Mouse (Mus musculus) stomach, postnatal 0 days (tissue): ENCODE results near the gene 2310079G19Rik. TPM values are rescaled to one million over a fixed set of nuclear protein-coding genes. Genes with fewer than 3 reads are reported as not detected.

Experiments
- ATAC-seq: fragments of 200-750 bp; cut with Nextera tagmentation; 2 replicates; pipeline ENCODE4 v1.8.0; 2017; ENCODE audit not compliant: low FRiP score, low TSS enrichment
- DNase-seq: peaks from one replicate; pipeline ENCODE4 v3.0.0-alpha.2; 2016; ENCODE audit warnings: low spot score
- H3K27ac ChIP-seq: fragments of 300-500 bp; sonication (generic); replicated peaks from 2 replicates; pipeline ENCODE4 v1.5.1; 2014; ENCODE audit warnings: mild to moderate bottlenecking, control low read depth
- H3K27me3 ChIP-seq: fragments of 300-500 bp; sonication (generic); 2 replicates; pipeline ENCODE4 v1.6.1; 2014; ENCODE audit warnings: low read length; ENCODE audit not compliant: control insufficient read depth, insufficient read depth
- H3K36me3 ChIP-seq: fragments of 300-500 bp; sonication (generic); 2 replicates; pipeline ENCODE4 v1.6.1; 2014; ENCODE audit warnings: low read length, mixed read lengths; ENCODE audit not compliant: control insufficient read depth, insufficient read depth
- H3K4me1 ChIP-seq: fragments of 300-500 bp; sonication (generic); replicated peaks from 2 replicates; pipeline ENCODE4 v1.6.1; 2014; ENCODE audit warnings: antibody characterized with exemption; ENCODE audit not compliant: control insufficient read depth, insufficient read depth
- H3K4me2 ChIP-seq: fragments of 300-500 bp; sonication (generic); replicated peaks from 2 replicates; pipeline ENCODE4 v1.6.1; 2014; ENCODE audit warnings: low read depth, mild to moderate bottlenecking, control low read depth, moderate library complexity
- H3K4me3 ChIP-seq: fragments of 300-500 bp; sonication (generic); 2 replicates; pipeline ENCODE4 v1.5.1; 2014; ENCODE audit warnings: low read depth, low read length, control low read depth
- H3K9ac ChIP-seq: fragments of 300-500 bp; sonication (generic); 2 replicates; pipeline ENCODE4 v1.6.1; 2014; ENCODE audit warnings: mild to moderate bottlenecking, low read length, control low read depth, mixed read lengths
- H3K9me3 ChIP-seq: fragments of 300-500 bp; sonication (generic); 2 replicates; pipeline ENCODE4 v1.6.1; 2016; ENCODE audit warnings: low read length; ENCODE audit not compliant: control insufficient read depth
- CTCF ChIP-seq: IDR thresholded peaks from 2 replicates; pipeline ENCODE4 v1.5.1; 2016; ENCODE audit warnings: antibody characterized with exemption, low read depth, mild to moderate bottlenecking, moderate library complexity
- EP300 ChIP-seq: optimal IDR thresholded peaks from 2 replicates; pipeline ENCODE3; 2016; ENCODE audit warnings: antibody characterized with exemption
- WGBS: fragments of 180-500 bp; shearing (Covaris S2); extraction: QIAGEN DNeasy Blood & Tissue Kit; methylation state at CpG from one replicate; pipeline ENCODE4 v1.1.7; 2014; 5-methylcytosine and 5-hydroxymethylcytosine counted together
- polyA plus RNA-seq: library from polyadenylated mRNA; unstranded; fragments of >200 nt; fragmentation: Nextera tagmentation; extraction: Ambion mirVana; gene quantifications from 2 replicates; pipeline ENCODE4 v1.2.1, GENCODE M21; 2015

The 2310079G19Rik gene
- polyA plus RNA-seq: 0.41 and 0.64 TPM in 2 replicates

GRCm38 (mm10) chr16:88627566-88627965 is at the start of gene 2310079G19Rik:
Gene 2310079G19Rik (minus strand): TSS chr16:88627666.
- DNase-seq: no peak
- Histone ChIP-seq H3K36me3 (no peaks in the 10 kb centered on the region), H3K4me1 (no peaks in the 10 kb centered on the region), H3K4me2 (no peak within 1 kb of the TSS), H3K27ac (no peak within 1 kb of the TSS), H3K9ac (no peak within 1 kb of the TSS), H3K9me3 (no peaks in the 10 kb centered on the region), H3K4me3 (no peak within 1 kb of the TSS), H3K27me3 (no peaks in the 10 kb centered on the region)
- 85% methylated on average over 4 of the region's 4 CpGs for WGBS
- TF ChIP-seq EP300: no peak
- no peak for TF ChIP-seq CTCF
- no peak for ATAC-seq

GRCm38 (mm10) chr16:88671571-88671970 is 44.1 kb upstream of the 2310079G19Rik start, which contains the start of gene Krtap27-1:
Gene Krtap27-1 (minus strand): TSS chr16:88671671.
- TF ChIP-seq EP300 (no peak), CTCF (no peak)
- no peak within 1 kb of the TSS for H3K27ac ChIP-seq
- H3K9ac ChIP-seq: no peak within 1 kb of the TSS
- no peaks in the 10 kb centered on the region for H3K27me3 ChIP-seq
- no peaks in the 10 kb centered on the region for H3K9me3 ChIP-seq
- H3K4me2 ChIP-seq: no peak within 1 kb of the TSS
- no peaks in the 10 kb centered on the region for H3K36me3 ChIP-seq
- WGBS: 83% methylated on average over 4 of the region's 4 CpGs
- ATAC-seq (no peak), DNase-seq (no peak)
- H3K4me3 ChIP-seq: no peak within 1 kb of the TSS
- H3K4me1 ChIP-seq: no peaks in the 10 kb centered on the region

- Histone ChIP-seq H3K4me2 (no peak overlapping the region), H3K27me3 (no peaks in the 10 kb centered on the region), H3K9ac (no peak overlapping the region), H3K4me1 (no peaks in the 10 kb centered on the region), H3K36me3 (no peaks in the 10 kb centered on the region), H3K9me3 (no peaks in the 10 kb centered on the region), H3K27ac (no peak overlapping the region), H3K4me3 (no peak overlapping the region)
- 50% methylated on average over 1 of the region's 1 CpGs for WGBS
- DNase-seq: no peak
- no peak; the same call in 1 of the 2 replicates for ATAC-seq
- TF ChIP-seq EP300 (no peak), CTCF (peak; percentile 70)
These were observed 30.0 kb upstream of the 2310079G19Rik start for GRCm38 (mm10) chr16:88657426-88657825.

GRCm38 (mm10) chr16:88651952-88652351 is 24.5 kb upstream of the 2310079G19Rik start:
- DNase-seq: no peak
- WGBS: 45% methylated on average over 2 of the region's 2 CpGs
- no peak overlapping the region for H3K27ac ChIP-seq
- H3K4me3 ChIP-seq: no peak overlapping the region
- H3K4me2 ChIP-seq: no peak overlapping the region
- no peaks in the 10 kb centered on the region for H3K36me3 ChIP-seq
- H3K4me1 ChIP-seq: no peaks in the 10 kb centered on the region
- no peak overlapping the region for H3K9ac ChIP-seq
- no peaks in the 10 kb centered on the region for H3K27me3 ChIP-seq
- TF ChIP-seq EP300: no peak
- TF ChIP-seq CTCF: no peak
- H3K9me3 ChIP-seq: no peaks in the 10 kb centered on the region
- no peak for ATAC-seq

- Histone ChIP-seq H3K36me3 (no peaks in the 10 kb centered on the region), H3K27me3 (no peaks in the 10 kb centered on the region), H3K4me3 (no peak overlapping the region), H3K27ac (no peak overlapping the region), H3K4me2 (no peak overlapping the region), H3K9me3 (no peaks in the 10 kb centered on the region), H3K9ac (no peak overlapping the region), H3K4me1 (no peaks in the 10 kb centered on the region)
- DNase-seq (no peak), ATAC-seq (no peak)
- 58% methylated on average over 1 of the region's 1 CpGs for WGBS
- TF ChIP-seq CTCF: no peak
- TF ChIP-seq EP300: no peak
These were observed 23.6 kb upstream of the 2310079G19Rik start for GRCm38 (mm10) chr16:88651082-88651481.

GRCm38 (mm10) chr16:88647358-88647846 is 19.9 kb upstream of the 2310079G19Rik start, which contains the start of gene Krtap26-1:
Gene Krtap26-1 (minus strand): TSS chr16:88647796.
- H3K4me2 ChIP-seq: no peak within 1 kb of the TSS
- H3K27ac ChIP-seq: no peak within 1 kb of the TSS
- H3K9me3 ChIP-seq: no peaks in the 10 kb centered on the region
- ATAC-seq (no peak), DNase-seq (no peak)
- H3K9ac ChIP-seq: no peak within 1 kb of the TSS
- H3K27me3 ChIP-seq: no peaks in the 10 kb centered on the region
- no peaks in the 10 kb centered on the region for H3K36me3 ChIP-seq
- no peak for TF ChIP-seq CTCF
- TF ChIP-seq EP300: no peak
- H3K4me1 ChIP-seq: no peaks in the 10 kb centered on the region
- H3K4me3 ChIP-seq: no peak within 1 kb of the TSS
- WGBS: 80% methylated on average over 10 of the region's 10 CpGs
